Mouse (Mus musculus) R1 (cell line): ENCODE results near the gene Tbl3.
"Not testable (repeated sequence)": the region's sequence is repeated elsewhere in the genome, so short reads cannot be mapped to it uniquely, and the experiment has no call there.

ENCODE experiments used
- DNase-seq: peaks from one replicate; pipeline ENCODE4 v3.0.0-alpha.2; 2018; ENCODE audit warnings: low read depth, low spot score

Tbl3 gene

GRCm38 (mm10) chr17:24727618-24728017, 20.2 kb upstream of the Tbl3 start, which contains the start of gene Rpl3l:
Gene Rpl3l, plus strand, starts transcription at chr17:24727820.
- no peak for DNase-seq

- DNase-seq = no peak
Measured at GRCm38 (mm10) chr17:24725637-24726390, 18.4 kb upstream of the Tbl3 start.

GRCm38 (mm10) chr17:24724184-24724583, 16.7 kb upstream of the Tbl3 start, which contains the start of gene Ndufb10:
Gene Ndufb10, minus strand, starts transcription at chr17:24724478.
- DNase-seq = peak; percentile 94

- DNase-seq = no peak
Measured at GRCm38 (mm10) chr17:24723881-24724180, 16.4 kb upstream of the Tbl3 start.

- DNase-seq = peak; percentile 50
Measured at GRCm38 (mm10) chr17:24723122-24723880, 15.8 kb upstream of the Tbl3 start.

GRCm38 (mm10) chr17:24722220-24722924, 14.9 kb upstream of the Tbl3 start:
- DNase-seq = peak; percentile 54

DNA sequence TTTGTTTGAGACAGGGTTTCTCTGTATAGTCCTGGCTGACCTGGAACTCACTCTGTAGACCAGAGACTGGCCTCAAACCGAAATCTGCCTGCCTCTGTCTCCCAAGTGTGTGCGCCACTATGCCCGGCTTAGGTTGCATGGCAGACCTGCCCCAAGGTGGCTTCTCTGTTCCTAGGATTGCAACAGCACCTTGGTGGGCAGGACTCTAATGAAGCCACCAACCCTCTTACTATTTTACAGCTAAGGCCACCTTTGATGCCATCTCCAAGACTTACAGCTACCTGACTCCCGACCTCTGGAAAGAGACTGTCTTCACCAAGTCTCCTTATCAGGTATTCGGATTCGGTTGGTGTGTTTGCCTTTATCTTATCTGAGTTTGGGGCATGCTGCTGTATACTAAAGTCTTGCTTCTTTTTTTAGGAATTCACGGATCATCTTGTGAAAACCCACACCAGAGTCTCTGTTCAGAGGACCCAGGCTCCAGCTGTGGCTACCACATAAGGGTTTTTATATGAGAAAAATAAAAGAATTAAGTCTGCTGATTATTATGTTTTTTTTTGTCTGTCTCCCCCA, 14.0 kb upstream of the Tbl3 start:
- not testable (repeated sequence) for DNase-seq

- DNase-seq = not testable (repeated sequence)
Measured at GRCm38 (mm10) chr17:24720616-24721015, 13.2 kb upstream of the Tbl3 start.

DNA sequence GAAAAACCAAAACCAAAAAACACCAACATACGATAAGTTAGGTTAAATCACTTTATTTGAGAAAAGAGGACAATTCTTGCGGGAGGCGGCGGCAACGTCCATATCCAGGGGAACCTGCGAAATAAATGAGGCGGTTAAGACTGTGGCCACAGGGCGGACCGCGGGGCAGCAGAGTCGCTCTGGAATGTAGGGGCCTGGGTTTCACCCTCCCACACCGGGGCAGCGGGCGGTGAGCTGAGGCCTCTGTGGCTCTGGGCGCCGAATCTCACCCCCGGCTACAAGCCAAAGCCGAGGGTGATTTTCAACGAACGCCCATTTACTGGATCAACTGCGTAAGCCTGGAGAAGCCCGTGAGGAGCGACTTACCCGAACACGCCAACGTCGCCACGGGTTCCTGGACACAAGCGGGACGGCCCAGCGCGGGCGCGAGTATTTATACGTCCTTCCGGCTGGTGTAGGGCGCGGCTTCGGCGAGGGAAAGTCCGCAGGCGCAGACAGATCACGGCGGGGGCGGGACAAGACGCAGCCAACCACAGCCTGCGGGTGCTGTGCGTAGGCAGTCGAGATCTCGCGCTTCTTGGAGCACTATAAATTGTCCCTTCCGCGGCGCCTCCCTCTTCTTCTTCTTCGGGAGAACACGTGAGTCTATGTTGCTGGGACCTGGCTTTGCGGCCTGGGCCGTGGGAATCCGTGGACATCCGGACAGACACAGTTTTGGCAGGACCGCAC, 12.2 kb upstream of the Tbl3 start:
- peak; percentile 99 for DNase-seq

DNA sequence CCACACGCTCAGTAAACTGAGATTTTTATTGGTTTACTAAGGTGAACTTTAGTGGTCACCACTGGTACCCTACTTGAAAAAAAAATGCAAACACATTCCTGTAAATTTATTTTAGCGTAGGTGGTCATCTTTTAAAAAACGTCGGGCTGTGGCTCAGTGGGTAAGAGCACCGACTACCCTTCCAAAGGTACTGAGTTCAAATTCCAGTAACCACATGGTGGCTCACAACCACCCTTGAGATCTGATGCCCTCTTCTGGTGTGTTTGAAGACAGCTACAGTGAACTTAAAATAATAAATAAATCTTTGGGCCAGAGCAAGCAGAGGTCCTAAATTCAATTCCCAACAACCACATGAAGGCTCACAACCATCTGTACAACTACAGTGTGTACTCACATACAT, 11.5 kb upstream of the Tbl3 start:
- DNase-seq = not testable (repeated sequence)

- DNase-seq = no peak
Measured at GRCm38 (mm10) chr17:24717943-24718342, 10.5 kb upstream of the Tbl3 start, which contains the start of the genes Rnf151 and Rps2. Gene Rnf151, minus strand, starts transcription at chr17:24718063. Gene Rps2, plus strand, starts transcription at chr17:24718116.

- DNase-seq = no peak
Measured at GRCm38 (mm10) chr17:24716166-24716682, 8.8 kb upstream of the Tbl3 start.

GRCm38 (mm10) chr17:24715556-24715955, 8.1 kb upstream of the Tbl3 start:
- DNase-seq = no peak

GRCm38 (mm10) chr17:24708646-24709045, 1.2 kb upstream of the Tbl3 start:
- peak; percentile 73 for DNase-seq

DNA sequence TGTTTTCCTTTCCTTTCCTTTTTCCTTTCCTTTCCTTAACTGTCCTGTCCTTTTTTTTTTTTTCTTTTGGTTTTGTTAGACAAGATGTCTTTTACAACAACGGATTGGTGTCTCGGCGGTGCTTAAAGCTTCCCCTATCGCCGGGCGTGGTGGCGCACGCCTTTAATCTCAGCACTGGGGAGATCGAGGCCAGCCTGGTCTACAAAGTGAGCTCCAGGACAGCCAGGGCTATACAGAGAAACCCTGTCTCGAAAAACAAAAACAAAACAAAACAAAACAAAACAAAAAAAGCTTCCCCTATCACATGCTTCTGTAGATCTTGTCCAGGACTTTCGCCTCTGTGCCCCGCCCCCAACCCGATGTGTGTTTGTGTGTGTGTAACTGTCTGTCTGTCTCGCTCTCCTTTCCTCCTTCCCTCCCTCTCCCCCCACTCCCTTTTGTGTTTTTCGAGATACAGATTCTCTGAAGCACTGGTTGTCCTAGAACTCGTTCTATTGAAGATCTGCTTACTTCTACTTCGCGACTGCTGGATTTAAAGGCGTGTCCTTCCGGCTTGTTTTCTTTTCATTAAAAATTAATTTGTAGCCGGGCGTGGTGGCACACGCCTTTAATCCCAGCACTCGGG, 453 bp upstream of the Tbl3 start:
- DNase-seq = peak; percentile 52

DNA sequence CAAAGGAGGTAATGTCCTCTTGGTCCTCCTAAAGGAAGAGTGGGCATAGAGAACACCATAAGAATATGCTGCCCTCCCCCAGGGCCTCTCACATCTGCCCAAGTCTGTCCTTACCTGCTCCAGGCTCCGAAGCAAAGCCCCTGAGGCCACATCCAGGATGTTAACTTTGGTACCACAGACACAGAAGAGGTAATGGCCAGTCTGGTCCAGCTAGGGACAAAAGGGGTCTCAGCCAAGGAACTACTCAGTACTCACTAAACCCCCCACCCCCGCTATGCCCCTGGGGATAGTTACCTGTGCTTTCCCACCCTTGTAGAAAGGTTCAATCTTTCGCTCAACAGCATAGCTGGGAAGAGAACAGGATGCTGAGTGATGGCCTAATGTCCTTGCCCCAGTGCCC, 1.6 kb downstream of the Tbl3 start:
- DNase-seq = no peak

- no peak for DNase-seq
Measured at GRCm38 (mm10) chr17:24701251-24701650, 6.2 kb downstream of the Tbl3 start.

DNA sequence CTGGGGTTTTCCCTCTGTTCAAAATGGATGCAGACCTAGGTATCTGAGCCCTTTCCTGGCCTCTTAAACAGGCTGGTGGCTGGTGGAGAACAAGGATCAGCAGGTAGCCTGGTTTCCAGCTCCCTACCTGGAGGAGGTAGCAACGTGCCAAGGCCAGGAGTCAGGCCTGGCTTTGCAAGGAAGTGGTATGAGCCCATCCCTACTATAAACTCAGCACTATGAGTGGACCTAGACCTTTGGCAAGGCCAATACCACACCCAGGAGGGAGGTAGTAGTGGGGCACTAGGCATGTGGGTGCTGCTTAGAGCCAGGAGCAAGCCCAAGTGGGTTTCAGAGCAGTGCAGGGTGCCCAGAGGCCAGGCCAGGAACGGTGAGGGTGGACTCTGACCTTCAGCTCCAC, 8.0 kb downstream of the Tbl3 start:
- no peak for DNase-seq

- no peak for DNase-seq
Measured at GRCm38 (mm10) chr17:24698715-24699114, 8.7 kb downstream of the Tbl3 start.

DNA sequence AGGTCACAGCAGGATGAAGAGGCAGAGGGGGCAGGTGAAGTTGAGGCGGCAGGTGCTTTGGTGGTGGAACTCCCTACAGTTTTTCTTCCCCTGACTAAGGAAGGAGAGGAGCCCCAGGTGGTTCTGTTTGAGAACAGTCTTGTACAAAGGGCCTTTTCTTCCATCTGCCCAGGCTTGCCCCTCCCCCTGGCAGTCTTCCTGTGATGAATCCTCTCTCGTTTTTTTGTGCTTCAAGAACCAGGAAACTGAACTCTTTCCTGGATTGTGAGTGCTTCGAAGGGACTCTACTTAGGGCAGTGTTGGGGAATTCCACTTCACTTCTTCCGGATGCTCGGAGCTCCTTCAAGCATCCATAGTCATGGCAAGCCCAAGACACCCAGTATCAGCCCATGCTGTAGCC, 9.5 kb downstream of the Tbl3 start:
- peak; percentile 68 for DNase-seq
